Mouse (Mus musculus) kidney, adult 2 months (tissue): ENCODE measurements at regions not wholly inside any gene's neighbourhood (a gene's known extent, or its start where the extent isn't known, plus 50 kb on each side); places are given as distances from the start of the nearest gene placed in this dataset.

Source experiments
- CTCF ChIP-seq: fragments of 200-500 bp; conservative IDR thresholded peaks from 2 replicates; pipeline ENCODE4 v1.5.1; 2011; ENCODE audit warnings: low read depth, mild to moderate bottlenecking, control low read depth, low read length, moderate library complexity, mixed read lengths; ENCODE audit not compliant: insufficient read depth, insufficient read length
- POLR2A ChIP-seq: fragments of 200-500 bp; IDR thresholded peaks from one replicate; pipeline ENCODE4 v1.6.1; 2011; ENCODE audit warnings: low read depth, low read length, control low read depth

DNA sequence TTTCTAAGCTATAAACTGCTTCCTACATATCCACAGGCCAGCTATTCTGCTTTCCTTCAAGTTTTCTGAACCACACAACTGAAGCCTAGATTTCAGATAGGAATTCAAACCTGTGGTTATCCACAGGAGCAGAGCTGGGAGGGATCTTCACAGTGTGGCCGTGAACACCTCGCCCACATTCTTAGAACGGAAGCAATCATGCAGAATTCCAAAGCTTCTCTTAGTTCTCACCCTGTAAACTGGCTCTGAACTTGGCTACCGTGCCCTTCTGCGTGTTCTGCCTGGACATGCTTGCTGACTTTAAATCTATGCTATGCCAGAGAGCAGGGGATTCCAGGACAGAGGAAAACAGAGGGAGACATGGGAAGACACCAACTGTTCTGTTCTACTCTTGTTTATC is 70.2 kb upstream of the Kctd3 start:
- TF ChIP-seq CTCF, result no peak
- no peak for TF ChIP-seq POLR2A
